Mouse (Mus musculus) cerebellum, adult (tissue): Measurements from ENCODE around the gene Ttll2.
"Not testable (repeated sequence)": the region's sequence is repeated elsewhere in the genome, so short reads cannot be mapped to it uniquely, and the experiment has no call there.

Experiments used
- ATAC-seq: cut with Nextera tagmentation; 2 replicates; pipeline ENCODE4 v1.9.2; 2017; ENCODE audit warnings: mild to moderate bottlenecking, moderate library complexity, mixed read lengths; ENCODE audit not compliant: insufficient number of reproducible peaks, low FRiP score, low TSS enrichment

The Ttll2 gene

GRCm38 (mm10) chr17:7352596-7352995 is at the start of gene Ttll2:
Gene Ttll2 (minus strand): TSS chr17:7352696.
- not testable (repeated sequence) for ATAC-seq

- not testable (repeated sequence) for ATAC-seq
These were observed 47.3 kb upstream of the Ttll2 start for GRCm38 (mm10) chr17:7399770-7400169.

- ATAC-seq = not testable (repeated sequence)
These were observed 45.8 kb upstream of the Ttll2 start for GRCm38 (mm10) chr17:7398198-7398847.

GRCm38 (mm10) chr17:7397079-7397478 is 44.6 kb upstream of the Ttll2 start:
- not testable (repeated sequence) for ATAC-seq

- ATAC-seq = not testable (repeated sequence)
These were observed 43.8 kb upstream of the Ttll2 start for GRCm38 (mm10) chr17:7396288-7396687.

- ATAC-seq = not testable (repeated sequence)
These were observed 43.2 kb upstream of the Ttll2 start for GRCm38 (mm10) chr17:7395671-7396070.

DNA sequence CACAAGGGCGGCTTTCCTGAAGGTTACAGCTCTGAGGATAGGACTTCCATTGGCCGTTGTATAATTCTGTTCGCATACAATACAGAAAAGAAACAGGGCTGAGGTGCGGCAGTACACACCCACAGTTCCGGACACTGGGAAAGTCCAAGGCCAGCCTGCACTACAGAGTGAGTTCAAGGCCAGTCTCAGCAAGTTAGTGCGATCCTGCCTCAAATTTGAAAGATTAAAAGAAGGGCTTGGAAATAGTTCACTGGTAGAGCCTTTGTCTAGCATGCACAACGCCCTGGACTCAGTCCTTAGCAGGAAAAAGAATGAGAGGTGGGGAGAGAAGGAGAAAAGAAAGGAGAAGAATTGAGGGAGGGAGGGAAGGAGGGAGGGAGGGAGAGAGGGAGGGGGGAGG is 42.6 kb upstream of the Ttll2 start:
- not testable (repeated sequence) for ATAC-seq

GRCm38 (mm10) chr17:7389898-7390297 is 37.4 kb upstream of the Ttll2 start:
- not testable (repeated sequence) for ATAC-seq

- not testable (repeated sequence) for ATAC-seq
These were observed 36.5 kb upstream of the Ttll2 start for GRCm38 (mm10) chr17:7388958-7389356.

- ATAC-seq = not testable (repeated sequence)
These were observed 36.0 kb upstream of the Ttll2 start for GRCm38 (mm10) chr17:7388341-7388957.

DNA sequence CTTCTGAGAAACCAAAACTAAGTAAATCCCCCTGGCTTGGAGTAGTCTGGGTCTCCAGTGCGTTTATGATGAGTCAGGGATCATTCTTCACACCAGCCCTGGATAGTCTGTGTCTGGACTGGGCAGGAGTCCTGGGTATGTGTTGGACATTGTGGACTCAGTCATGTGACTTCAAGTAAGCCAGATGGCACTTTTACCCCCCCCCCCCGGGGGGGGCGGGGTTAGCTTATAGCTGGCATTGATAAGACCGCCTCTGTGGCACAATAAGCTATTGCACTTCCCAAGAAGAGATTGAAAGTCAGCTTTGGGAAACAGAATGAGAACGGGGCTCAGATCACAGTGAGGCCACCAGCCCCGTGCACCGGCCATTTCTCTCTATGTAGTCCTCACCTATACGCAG is 33.5 kb upstream of the Ttll2 start:
- ATAC-seq = not testable (repeated sequence)

DNA sequence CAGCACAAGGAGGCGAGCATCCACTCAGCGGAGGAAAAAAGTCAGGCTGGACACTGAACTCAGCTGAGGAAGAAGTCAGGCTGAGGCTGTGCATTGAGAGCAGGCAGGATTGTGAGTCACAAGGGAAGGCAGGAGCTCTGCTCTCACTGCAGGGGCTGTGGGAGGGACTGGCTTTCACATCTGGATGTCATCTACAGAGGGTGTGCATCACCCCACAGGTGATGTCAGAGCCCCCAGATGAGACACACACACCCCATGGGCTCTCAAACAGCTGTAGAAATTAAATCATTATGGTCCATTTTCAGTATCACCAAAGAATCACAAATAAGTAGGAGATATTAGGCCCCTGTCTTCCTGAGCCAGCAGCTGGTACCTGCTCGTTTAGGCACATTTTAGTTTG is 32.9 kb upstream of the Ttll2 start, which contains the start of gene Unc93a2:
Gene Unc93a2 (minus strand): TSS at position 101 of the 400 bp plus-strand sequence.
- not testable (repeated sequence) for ATAC-seq

DNA sequence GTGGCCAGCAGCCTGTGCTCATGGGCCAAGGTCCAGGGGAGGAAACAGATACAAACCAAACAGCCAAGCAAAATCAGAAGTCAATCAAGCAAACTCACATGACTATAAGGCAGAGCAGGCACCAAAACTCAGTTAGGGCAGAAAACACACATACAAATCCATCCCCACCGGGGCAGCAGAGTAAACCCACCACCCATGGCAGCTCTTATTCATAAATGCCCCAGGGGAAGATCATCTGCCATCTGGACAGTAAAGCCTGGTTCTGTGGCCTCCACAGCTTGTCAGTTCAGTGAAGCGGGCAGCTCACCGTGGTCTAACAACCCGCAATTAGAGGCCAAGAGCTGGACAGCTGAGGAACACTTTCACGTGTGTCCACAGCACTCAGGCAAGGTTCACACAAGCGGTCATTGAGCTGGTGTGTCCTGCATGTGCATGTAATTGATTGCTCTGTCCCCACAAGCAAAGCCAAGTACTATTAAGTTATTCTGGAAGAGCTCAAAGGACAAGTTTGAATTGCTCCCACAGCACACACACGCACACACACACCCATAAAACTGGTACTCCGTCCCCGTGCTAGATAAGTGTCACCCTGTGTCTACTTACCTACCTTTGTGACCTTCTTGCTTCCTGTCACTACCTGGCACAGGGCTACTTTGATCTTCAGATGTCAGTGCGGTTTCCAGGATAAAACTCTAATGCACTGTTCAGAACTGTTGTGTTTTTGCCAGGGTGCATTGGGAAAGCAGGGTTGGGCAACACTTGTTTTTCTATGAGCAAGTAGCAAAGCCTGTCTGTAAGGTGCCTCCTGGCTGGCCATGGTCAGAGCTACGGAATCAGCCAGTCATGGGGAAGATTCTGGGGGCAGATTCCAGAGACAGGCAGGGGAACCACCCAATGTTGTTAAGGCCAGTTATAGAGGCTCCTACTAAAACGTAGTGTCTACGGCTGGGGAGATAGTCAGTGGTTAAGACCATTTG is 31.0 kb upstream of the Ttll2 start:
- not testable (repeated sequence) for ATAC-seq

DNA sequence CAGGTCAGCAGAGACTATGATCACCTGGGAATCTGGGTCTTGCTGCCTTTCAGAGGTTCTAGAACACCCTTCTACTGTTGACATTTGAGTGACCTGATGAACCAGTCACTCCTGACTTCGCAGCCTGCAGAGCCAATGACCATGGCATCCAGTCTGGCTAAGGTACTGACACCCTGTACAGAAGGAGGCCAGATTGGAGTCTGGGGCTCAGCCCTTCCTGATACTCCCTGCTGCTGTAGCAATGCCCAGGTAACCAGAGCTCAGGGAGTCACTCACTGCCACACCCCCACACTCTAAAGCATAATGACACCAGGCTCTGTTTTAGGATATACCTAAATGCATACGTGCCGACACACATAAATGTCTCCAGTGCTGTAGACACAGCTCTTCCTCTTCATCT is 30.2 kb upstream of the Ttll2 start:
- ATAC-seq = not testable (repeated sequence)

DNA sequence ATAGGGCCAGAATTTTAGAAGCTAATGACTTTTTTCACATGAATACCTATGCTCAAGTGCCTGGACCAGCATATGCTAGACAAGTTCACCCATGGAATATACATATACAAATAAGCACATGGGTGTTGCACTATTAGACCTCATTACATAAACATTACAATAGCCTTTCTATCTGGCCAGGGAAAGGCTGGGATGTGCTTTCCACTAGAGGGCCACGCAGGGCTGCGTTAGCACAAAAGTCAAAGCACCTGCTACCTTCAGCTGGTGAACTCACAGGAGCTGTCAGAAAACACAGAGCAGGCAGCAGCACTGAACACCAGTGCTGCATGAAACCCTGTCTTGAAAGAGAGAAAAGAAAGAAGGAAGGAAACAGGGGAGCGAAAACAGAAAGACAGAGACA is 25.4 kb upstream of the Ttll2 start:
- ATAC-seq = not testable (repeated sequence)

GRCm38 (mm10) chr17:7376951-7377700 is 24.6 kb upstream of the Ttll2 start:
- not testable (repeated sequence) for ATAC-seq

DNA sequence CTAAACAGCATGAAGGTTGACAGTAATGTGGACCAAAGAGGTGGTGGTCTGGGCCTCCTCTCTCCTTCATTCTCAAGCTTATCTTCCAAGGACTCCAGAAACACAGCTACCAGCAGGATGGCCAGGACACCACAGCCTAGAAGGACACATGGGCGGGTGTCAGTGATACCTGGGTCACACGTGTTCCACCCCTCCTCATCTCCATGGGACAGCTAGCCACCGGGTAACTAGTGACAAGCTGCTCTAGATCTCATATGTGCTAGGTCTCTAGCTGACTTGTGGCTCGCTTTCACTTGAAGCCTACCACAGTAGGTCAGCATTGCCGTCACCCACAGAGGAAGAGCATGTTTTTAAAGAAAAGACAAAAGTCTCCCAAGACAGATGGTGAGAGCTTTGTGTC is 19.4 kb upstream of the Ttll2 start, which contains the start of gene Gm49630:
Gene Gm49630 (minus strand): TSS at position 101 of the 400 bp plus-strand sequence.
- not testable (repeated sequence) for ATAC-seq

DNA sequence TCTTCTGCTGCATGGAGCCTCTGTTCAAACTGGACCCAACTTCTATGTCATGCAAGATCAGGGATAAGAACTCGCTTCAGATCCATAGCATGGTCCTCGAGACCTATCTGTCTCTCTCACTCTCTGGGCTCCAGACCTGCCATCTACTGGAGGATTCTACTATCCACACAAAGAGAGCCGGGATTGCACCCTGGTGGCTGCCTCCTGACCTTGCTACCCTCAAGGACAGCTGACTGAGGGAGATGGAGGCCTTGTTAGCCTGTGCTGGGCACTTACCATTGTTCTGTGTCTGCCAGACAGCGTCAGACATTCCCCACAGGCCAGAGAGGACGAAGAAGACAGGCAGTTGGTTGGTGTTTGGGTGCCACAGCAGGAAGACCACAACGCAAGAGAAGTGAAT is 16.9 kb upstream of the Ttll2 start:
- ATAC-seq = not testable (repeated sequence)

- ATAC-seq = not testable (repeated sequence)
These were observed 14.3 kb upstream of the Ttll2 start for GRCm38 (mm10) chr17:7366676-7367374.
